Mouse (Mus musculus): ENCODE measurements at regions not wholly inside any gene's neighbourhood (a gene's known extent, or its start where the extent isn't known, plus 50 kb on each side); places are given as distances from the start of the nearest gene placed in this dataset.
"Not testable (repeated sequence)": the region's sequence is repeated elsewhere in the genome, so short reads cannot be mapped to it uniquely, and the experiment has no call there.

DNA sequence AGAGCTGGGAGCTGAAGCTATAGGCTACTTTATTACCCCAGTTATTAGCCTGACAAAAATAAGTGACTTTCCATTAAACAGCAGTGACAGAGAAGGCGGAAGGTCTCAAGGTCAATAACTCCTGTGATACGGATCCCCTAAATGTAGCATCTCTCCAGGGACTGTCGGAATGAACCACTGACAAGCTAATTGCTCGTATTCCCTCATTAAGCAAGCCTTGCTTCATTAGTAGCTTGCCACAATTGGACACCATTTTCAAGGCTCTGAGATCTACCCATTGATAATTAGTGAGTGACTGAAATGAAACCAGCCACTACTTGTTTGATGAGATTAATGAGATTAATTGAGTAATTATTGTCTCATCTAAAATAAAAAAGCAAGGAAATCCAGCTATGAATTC, 99.8 kb upstream of the Slc25a13 start:
- H3K36me3 ChIP-seq (ENCODE audit: control insufficient read depth, insufficient read depth) = no peaks in the 10 kb centered on the region
- no peak overlapping the region for H3K27ac ChIP-seq (ENCODE audit: low read length)
- no peaks in the 10 kb centered on the region for H3K4me1 ChIP-seq (ENCODE audit: control insufficient read depth, low read depth, low read length)
- no peak for ATAC-seq (ENCODE audit: low read depth)
- no peak overlapping the region for H3K4me2 ChIP-seq (ENCODE audit: low read depth, low read length)
- 60% methylated on average over 4 of the region's 4 CpGs for WGBS (ENCODE audit: insufficient replicate concordance)
- no peaks in the 10 kb centered on the region for H3K27me3 ChIP-seq (ENCODE audit: control insufficient read depth, insufficient read depth, low read depth, low read length)
- no peak overlapping the region for H3K9ac ChIP-seq (ENCODE audit: low read depth, low read length)
- H3K4me3 ChIP-seq (ENCODE audit: low read depth, low read length) = no peak overlapping the region
- no peaks in the 10 kb centered on the region for H3K9me3 ChIP-seq (replicated peaks; ENCODE audit: control insufficient read depth, low read length)

- ATAC-seq (ENCODE audit: low read depth) = no peak
- no peak overlapping the region for H3K4me3 ChIP-seq (ENCODE audit: low read depth, low read length)
- WGBS (ENCODE audit: insufficient replicate concordance) = 72% methylated on average over 6 of the region's 6 CpGs
- H3K36me3 ChIP-seq (ENCODE audit: control insufficient read depth, insufficient read depth) = no peaks in the 10 kb centered on the region
- H3K4me2 ChIP-seq (ENCODE audit: low read depth, low read length) = no peak overlapping the region
- no peak overlapping the region for H3K27ac ChIP-seq (ENCODE audit: low read length)
- no peaks in the 10 kb centered on the region for H3K27me3 ChIP-seq (ENCODE audit: control insufficient read depth, insufficient read depth, low read depth, low read length)
- no peaks in the 10 kb centered on the region for H3K9me3 ChIP-seq (replicated peaks; ENCODE audit: control insufficient read depth, low read length)
- no peak overlapping the region for H3K9ac ChIP-seq (ENCODE audit: low read depth, low read length)
- H3K4me1 ChIP-seq (ENCODE audit: control insufficient read depth, low read depth, low read length) = no peaks in the 10 kb centered on the region
Measured at GRCm38 (mm10) chr6:6313171-6313570, 96.2 kb upstream of the Slc25a13 start.

DNA sequence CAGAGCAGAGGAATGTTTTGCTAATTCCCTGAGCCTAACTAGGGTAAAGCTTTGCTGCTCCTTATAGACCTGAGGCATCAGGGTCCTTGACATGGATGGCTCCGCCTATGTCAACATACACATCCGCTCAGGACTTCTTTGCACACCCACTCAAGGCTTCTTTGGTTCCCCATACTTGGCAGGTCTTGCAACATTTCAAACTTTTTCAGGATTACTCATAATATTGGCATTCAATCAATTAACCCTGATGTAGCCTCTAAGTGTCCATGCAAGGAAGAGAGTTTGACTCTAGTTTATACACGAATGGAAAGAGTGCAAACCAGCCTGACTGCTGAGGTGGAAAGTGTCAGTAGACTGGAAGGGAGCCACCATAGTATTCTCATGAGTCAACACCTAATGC, 93.2 kb upstream of the Slc25a13 start:
- Histone ChIP-seq H3K27ac (ENCODE audit: low read length) (no peak overlapping the region), H3K4me2 (ENCODE audit: low read depth, low read length) (no peak overlapping the region), H3K27me3 (ENCODE audit: control insufficient read depth, insufficient read depth, low read depth, low read length) (no peaks in the 10 kb centered on the region), H3K4me1 (ENCODE audit: control insufficient read depth, low read depth, low read length) (no peaks in the 10 kb centered on the region), H3K4me3 (ENCODE audit: low read depth, low read length) (no peak overlapping the region), H3K36me3 (ENCODE audit: control insufficient read depth, insufficient read depth) (no peaks in the 10 kb centered on the region), H3K9me3 (replicated peaks; ENCODE audit: control insufficient read depth, low read length) (no peaks in the 10 kb centered on the region), H3K9ac (ENCODE audit: low read depth, low read length) (no peak overlapping the region)
- ATAC-seq (ENCODE audit: low read depth) = no peak
- WGBS (ENCODE audit: insufficient replicate concordance) = 66% methylated on average over 3 of the region's 3 CpGs

- Histone ChIP-seq H3K4me3 (ENCODE audit: low read depth, low read length) (no peak overlapping the region), H3K36me3 (ENCODE audit: control insufficient read depth, insufficient read depth) (no peaks in the 10 kb centered on the region), H3K4me2 (ENCODE audit: low read depth, low read length) (no peak overlapping the region), H3K27ac (ENCODE audit: low read length) (no peak overlapping the region), H3K4me1 (ENCODE audit: control insufficient read depth, low read depth, low read length) (no peaks in the 10 kb centered on the region), H3K27me3 (ENCODE audit: control insufficient read depth, insufficient read depth, low read depth, low read length) (no peaks in the 10 kb centered on the region), H3K9me3 (replicated peaks; ENCODE audit: control insufficient read depth, low read length) (no peaks in the 10 kb centered on the region), H3K9ac (ENCODE audit: low read depth, low read length) (no peak overlapping the region)
- 66% methylated on average over 2 of the region's 2 CpGs for WGBS (ENCODE audit: insufficient replicate concordance)
- no peak for ATAC-seq (ENCODE audit: low read depth)
Measured at GRCm38 (mm10) chr6:6307618-6308017, 90.6 kb upstream of the Slc25a13 start.

GRCm38 (mm10) chr6:6303767-6304166, 86.8 kb upstream of the Slc25a13 start:
- H3K4me1 ChIP-seq (ENCODE audit: control insufficient read depth, low read depth, low read length) = no peaks in the 10 kb centered on the region
- no peaks in the 10 kb centered on the region for H3K9me3 ChIP-seq (replicated peaks; ENCODE audit: control insufficient read depth, low read length)
- no peak for ATAC-seq (ENCODE audit: low read depth)
- H3K27ac ChIP-seq (ENCODE audit: low read length) = no peak overlapping the region
- no peaks in the 10 kb centered on the region for H3K36me3 ChIP-seq (ENCODE audit: control insufficient read depth, insufficient read depth)
- H3K9ac ChIP-seq (ENCODE audit: low read depth, low read length) = no peak overlapping the region
- H3K4me2 ChIP-seq (ENCODE audit: low read depth, low read length) = no peak overlapping the region
- WGBS (ENCODE audit: insufficient replicate concordance) = 39% methylated on average over 5 of the region's 5 CpGs
- H3K4me3 ChIP-seq (ENCODE audit: low read depth, low read length) = no peak overlapping the region
- H3K27me3 ChIP-seq (ENCODE audit: control insufficient read depth, insufficient read depth, low read depth, low read length) = no peaks in the 10 kb centered on the region

- Histone ChIP-seq H3K27me3 (ENCODE audit: control insufficient read depth, insufficient read depth, low read depth, low read length) (no peaks in the 10 kb centered on the region), H3K4me1 (ENCODE audit: control insufficient read depth, low read depth, low read length) (no peaks in the 10 kb centered on the region), H3K9ac (ENCODE audit: low read depth, low read length) (no peak overlapping the region), H3K36me3 (ENCODE audit: control insufficient read depth, insufficient read depth) (no peaks in the 10 kb centered on the region), H3K27ac (ENCODE audit: low read length) (no peak overlapping the region), H3K4me3 (ENCODE audit: low read depth, low read length) (no peak overlapping the region), H3K4me2 (ENCODE audit: low read depth, low read length) (no peak overlapping the region), H3K9me3 (replicated peaks; ENCODE audit: control insufficient read depth, low read length) (no peaks in the 10 kb centered on the region)
- WGBS (ENCODE audit: insufficient replicate concordance) = 62% methylated on average over 6 of the region's 6 CpGs
- ATAC-seq (ENCODE audit: low read depth) = no peak
Measured at GRCm38 (mm10) chr6:6301001-6301510, 84.1 kb upstream of the Slc25a13 start.

- Histone ChIP-seq H3K4me1 (ENCODE audit: control insufficient read depth, low read depth, low read length) (no peaks in the 10 kb centered on the region), H3K4me2 (ENCODE audit: low read depth, low read length) (no peak overlapping the region), H3K9me3 (replicated peaks; ENCODE audit: control insufficient read depth, low read length) (no peaks in the 10 kb centered on the region), H3K9ac (ENCODE audit: low read depth, low read length) (no peak overlapping the region), H3K4me3 (ENCODE audit: low read depth, low read length) (no peak overlapping the region), H3K27ac (ENCODE audit: low read length) (no peak overlapping the region), H3K27me3 (ENCODE audit: control insufficient read depth, insufficient read depth, low read depth, low read length) (no peaks in the 10 kb centered on the region), H3K36me3 (ENCODE audit: control insufficient read depth, insufficient read depth) (no peaks in the 10 kb centered on the region)
- ATAC-seq (ENCODE audit: low read depth) = peak; percentile 30; the same call in 1 of the 2 replicates
- WGBS (ENCODE audit: insufficient replicate concordance) = 49% methylated on average over 14 of the region's 14 CpGs
Measured at GRCm38 (mm10) chr6:6298867-6299852, 82.2 kb upstream of the Slc25a13 start.

DNA sequence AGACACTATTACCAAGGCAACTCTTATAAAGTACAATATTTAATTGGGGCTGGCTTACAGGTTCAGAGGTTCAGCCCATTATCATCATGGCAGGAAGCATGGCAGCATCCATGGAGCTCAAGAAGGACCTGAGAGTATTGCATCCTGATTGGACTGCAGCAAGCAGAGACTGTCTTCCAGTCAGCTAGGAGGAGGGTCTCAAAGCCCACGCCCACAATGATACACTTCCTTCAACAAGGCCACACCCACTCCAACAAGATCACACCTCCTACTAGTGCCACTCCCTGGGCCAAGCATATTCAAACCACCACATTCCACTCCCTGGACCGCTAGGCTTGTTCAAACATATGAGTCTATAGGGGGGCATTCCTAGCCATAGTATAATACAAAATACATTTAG, 78.6 kb upstream of the Slc25a13 start:
- not testable (repeated sequence) for H3K27ac ChIP-seq (ENCODE audit: low read length); H3K9ac ChIP-seq (ENCODE audit: low read depth, low read length); H3K36me3 ChIP-seq (ENCODE audit: control insufficient read depth, insufficient read depth); H3K4me2 ChIP-seq (ENCODE audit: low read depth, low read length); ATAC-seq (ENCODE audit: low read depth); H3K4me3 ChIP-seq (ENCODE audit: low read depth, low read length); H3K9me3 ChIP-seq (replicated peaks; ENCODE audit: control insufficient read depth, low read length); H3K4me1 ChIP-seq (ENCODE audit: control insufficient read depth, low read depth, low read length); H3K27me3 ChIP-seq (ENCODE audit: control insufficient read depth, insufficient read depth, low read depth, low read length)
- WGBS (ENCODE audit: insufficient replicate concordance) = 51% methylated on average over 2 of the region's 2 CpGs

DNA sequence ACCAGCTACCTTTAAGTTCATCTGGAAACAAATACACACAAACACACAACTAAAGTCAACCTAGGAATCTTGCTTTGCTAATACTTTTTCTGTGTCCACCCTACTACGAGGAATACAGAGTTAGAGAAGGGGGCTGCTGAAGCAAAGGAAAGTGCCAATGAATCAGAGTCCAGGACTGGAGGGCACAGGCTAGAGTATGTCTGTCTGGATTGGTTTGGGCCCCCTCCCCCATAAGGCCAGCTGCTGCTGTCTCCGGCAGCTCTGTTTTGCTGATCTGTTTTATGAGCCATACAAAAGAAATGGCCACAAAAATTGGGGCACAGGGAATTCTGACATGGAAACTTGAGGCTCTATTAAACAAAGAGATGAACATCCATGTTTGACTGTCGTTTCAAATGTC, 74.8 kb upstream of the Slc25a13 start:
- ATAC-seq (ENCODE audit: low read depth) = no peak
- no peaks in the 10 kb centered on the region for H3K9me3 ChIP-seq (replicated peaks; ENCODE audit: control insufficient read depth, low read length)
- no peaks in the 10 kb centered on the region for H3K36me3 ChIP-seq (ENCODE audit: control insufficient read depth, insufficient read depth)
- H3K9ac ChIP-seq (ENCODE audit: low read depth, low read length) = no peak overlapping the region
- no peaks in the 10 kb centered on the region for H3K4me1 ChIP-seq (ENCODE audit: control insufficient read depth, low read depth, low read length)
- no peak overlapping the region for H3K4me2 ChIP-seq (ENCODE audit: low read depth, low read length)
- no peak overlapping the region for H3K4me3 ChIP-seq (ENCODE audit: low read depth, low read length)
- WGBS (ENCODE audit: insufficient replicate concordance) = 53% methylated on average over 3 of the region's 3 CpGs
- no peaks in the 10 kb centered on the region for H3K27me3 ChIP-seq (ENCODE audit: control insufficient read depth, insufficient read depth, low read depth, low read length)
- no peak overlapping the region for H3K27ac ChIP-seq (ENCODE audit: low read length)

Data from liver, embryonic 16.5 days (tissue).